Mouse (Mus musculus) ovary, postnatal 36 days (tissue): ENCODE data around the gene Ndufb4.
A peak's percentile ranks its signal among the peaks of the same experiment; 100 is the strongest.
"Not testable (repeated sequence)": the region's sequence is repeated elsewhere in the genome, so short reads cannot be mapped to it uniquely, and the experiment has no call there.

Experiments
- DNase-seq: peaks from one replicate; pipeline ENCODE4 v3.0.0; 2022; ENCODE audit warnings: low spot score, mixed read lengths

Gene Ndufb4

GRCm38 (mm10) chr16:37653731-37654657 is at the start of gene Ndufb4:
Gene Ndufb4, minus strand, starts transcription at chr16:37654453.
- DNase-seq = peak; percentile 95

- no peak for DNase-seq
These were observed 49.6 kb upstream of the Ndufb4 start for GRCm38 (mm10) chr16:37703884-37704283.

- DNase-seq = not testable (repeated sequence)
These were observed 45.8 kb upstream of the Ndufb4 start for GRCm38 (mm10) chr16:37700071-37700470.

- no peak for DNase-seq
These were observed 44.5 kb upstream of the Ndufb4 start for GRCm38 (mm10) chr16:37698767-37699166.

DNA sequence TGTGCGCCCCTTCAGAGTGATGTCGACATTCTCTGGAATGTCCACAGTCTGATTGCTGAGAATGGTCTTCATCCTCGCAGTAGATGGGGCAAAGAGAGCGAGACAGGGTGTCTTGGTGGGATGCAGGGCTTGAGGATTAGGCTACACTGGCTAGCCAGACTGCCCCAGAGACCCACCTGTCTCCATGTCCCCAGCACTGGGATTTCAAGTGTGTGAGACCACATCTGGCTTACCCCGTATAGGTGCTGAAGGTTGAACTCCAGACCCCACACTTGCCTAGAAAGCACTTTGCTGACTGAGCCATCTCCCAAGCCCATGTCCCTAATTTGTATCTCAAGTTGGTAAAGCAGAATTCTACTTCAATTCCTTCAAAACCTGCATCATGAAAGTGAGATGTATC is 43.0 kb upstream of the Ndufb4 start:
- DNase-seq = no peak

GRCm38 (mm10) chr16:37690932-37691730 is 36.9 kb upstream of the Ndufb4 start:
- no peak for DNase-seq

DNA sequence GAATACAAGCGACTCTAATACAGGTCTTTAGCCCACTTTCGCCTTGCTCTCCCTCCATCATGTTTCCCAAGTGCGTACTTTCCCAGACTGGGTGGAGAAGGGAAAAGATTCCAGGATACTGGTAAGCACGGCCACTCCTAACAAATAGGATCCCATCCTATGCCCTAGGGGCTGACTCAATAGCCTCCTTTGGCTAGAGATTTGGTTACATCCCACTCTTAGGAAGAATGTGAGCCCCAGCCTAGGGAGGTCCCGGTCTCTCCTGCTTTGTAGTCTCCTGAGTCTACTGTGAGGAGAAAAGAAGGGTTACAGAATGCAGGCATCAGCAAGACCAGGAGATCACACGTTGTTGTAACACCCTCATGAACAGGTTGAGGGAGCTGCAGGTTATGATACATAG is 36.2 kb upstream of the Ndufb4 start:
- no peak for DNase-seq

DNA sequence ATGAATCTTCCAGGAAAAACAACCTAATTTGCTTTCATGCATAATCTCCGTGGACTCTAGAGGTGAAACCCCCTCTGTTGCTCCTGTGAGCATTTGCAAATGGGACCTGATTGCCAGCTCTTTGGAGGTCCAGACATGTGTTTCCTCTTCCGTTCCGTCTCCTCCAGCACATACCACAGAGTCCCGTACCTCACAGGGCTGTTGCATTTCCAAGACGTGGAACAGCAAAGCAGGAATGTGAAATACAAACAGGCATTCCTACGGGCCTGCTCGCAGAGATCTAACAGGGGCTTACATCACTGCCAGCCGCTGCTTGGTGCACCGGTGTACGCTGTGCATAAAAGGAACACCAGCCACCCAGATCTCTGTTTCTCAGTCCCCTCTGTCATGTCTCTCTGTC is 35.7 kb upstream of the Ndufb4 start:
- no peak for DNase-seq

- DNase-seq = no peak
These were observed 35.1 kb upstream of the Ndufb4 start for GRCm38 (mm10) chr16:37689251-37689926.

DNA sequence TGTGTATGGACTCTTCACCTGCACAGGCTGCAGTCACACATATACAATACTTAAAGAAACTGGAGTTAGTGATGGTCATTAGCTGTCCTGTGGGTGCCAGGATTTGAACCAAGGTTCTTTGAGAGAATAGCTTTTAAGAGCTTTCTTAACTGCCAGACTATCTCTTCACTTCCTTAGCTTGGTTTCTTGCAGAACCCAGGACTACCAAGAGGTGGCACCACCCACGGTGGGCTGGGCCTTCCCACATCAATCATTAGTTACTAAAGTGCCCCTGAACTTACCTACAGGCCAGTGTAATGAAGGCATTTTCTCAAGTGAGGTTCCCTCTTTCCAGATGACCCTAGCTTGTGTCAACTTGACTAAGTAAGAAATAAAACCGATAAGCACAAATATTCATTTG is 33.9 kb upstream of the Ndufb4 start:
- DNase-seq = no peak

DNA sequence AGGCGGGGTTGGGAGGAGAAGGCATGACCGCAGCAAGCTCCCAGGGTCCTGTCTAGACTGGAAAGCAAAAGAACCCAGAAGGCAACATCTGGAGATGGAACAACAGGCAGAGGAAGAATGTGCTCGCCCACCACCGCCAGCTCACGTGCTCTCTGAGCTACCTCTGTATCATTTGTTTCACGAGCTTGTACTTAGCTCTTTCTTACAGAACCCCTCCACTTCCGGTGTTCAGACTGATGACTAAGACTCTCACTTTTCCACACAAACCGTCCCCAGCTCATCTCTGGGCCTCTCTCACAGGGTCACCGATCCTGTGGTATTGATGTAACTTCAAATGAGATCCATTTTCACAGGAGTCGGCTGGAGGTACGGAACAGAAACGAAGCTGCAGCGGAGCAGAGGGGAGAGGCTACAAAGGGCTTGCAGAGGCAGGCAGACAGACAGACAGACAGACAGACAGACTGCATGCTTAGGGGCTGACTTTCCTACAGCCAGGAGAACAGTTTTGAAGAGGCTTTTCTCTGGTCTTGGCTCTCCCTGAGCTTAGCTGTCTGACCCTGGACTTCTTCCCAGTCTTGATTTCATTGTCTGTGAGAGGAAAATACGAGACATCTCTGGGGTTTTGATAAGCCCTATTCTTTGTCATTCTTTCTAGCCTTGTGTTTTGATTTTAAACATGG is 33.2 kb upstream of the Ndufb4 start:
- DNase-seq = no peak

- DNase-seq = no peak
These were observed 32.6 kb upstream of the Ndufb4 start for GRCm38 (mm10) chr16:37686834-37687233.

DNA sequence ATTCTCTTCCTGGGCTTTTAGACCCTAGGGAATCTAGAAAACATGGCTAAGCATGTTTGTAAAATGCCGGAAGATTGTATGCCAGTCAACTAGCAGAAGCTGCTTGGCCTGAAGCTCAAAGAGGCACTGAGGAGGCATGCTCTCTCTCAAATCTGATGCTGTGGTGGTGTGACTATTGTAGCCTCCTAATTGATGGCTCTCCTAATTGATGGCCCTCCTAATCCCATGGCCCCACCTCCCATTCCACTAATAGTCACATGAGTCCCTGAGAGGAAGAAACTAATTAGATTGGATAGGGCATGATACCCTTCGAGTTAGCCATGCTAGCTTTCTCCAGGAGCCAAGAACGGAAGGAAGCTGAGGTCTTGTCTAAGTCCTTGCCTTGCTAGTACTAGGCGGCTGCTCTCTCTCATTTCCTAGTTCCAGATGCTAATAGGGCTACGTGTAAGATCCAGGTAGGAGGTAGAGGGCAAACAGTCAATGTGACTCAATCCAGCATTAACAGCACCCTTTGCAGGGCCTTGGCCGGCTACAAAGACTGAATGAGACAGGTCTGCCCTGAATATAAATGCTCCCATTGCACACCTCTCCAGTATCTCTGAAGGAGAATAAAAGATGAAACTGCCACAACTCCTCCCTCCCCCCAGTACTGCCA is 31.8 kb upstream of the Ndufb4 start:
- DNase-seq = no peak

DNA sequence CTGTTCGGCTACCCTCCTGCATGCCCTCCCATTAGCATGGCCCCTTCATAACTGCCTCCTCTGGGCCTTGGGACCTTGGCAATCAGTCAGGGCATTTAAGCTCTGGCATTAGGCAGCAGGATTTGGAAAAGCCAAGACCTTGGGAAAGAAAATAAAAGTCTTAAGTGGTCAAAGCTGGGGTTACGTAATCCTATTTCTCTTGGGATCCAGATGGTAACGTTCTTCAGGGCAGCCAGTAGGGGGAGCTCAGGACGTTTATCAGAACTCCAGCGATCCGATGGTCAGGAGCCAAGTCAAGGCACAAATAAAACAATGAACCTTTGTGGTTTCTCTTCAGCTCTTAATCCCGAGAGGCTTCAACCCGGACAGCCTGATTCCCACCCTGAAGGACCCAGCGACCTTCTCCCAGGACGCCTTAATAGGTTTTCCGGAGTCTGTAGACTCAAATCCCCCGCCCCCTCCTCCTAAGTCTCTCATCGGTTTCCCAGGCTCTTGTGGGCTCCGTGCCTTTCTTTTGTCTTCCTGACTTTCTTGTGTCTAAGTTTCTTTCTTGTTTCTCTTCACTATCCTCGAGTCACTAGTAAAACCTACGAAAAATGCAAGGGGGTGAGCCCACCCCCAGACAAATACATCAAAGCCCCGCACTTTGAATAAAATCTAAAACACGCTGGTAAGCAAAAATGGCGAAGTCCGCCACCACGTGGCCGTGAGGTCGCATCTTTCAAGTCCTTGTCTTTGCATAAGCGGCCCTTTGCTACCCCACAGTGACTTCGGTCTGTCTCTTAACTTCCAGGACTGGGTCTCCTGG is 30.6 kb upstream of the Ndufb4 start:
- peak; percentile 83 for DNase-seq

DNA sequence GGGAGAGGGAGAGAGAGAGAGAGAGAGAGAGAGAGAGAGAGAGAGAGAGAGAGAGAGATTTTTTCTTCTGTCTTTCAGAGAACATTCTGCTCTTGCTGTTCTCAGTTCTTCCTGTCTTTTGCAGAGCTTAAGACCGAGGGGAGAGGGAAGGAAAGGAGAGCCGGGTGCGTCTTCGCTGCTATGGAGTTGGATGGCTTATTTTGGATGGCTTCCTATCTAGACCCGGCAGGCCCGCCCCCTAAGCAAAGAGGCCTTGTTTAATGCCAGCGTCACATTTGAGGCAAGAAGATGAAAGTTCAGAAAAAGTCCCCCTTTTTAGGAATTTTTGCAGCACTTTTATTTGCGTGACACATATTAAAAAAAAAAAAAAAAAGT is 30.0 kb upstream of the Ndufb4 start:
- no peak for DNase-seq

- peak; percentile 23 for DNase-seq
These were observed 29.2 kb upstream of the Ndufb4 start for GRCm38 (mm10) chr16:37683154-37684130.

DNA sequence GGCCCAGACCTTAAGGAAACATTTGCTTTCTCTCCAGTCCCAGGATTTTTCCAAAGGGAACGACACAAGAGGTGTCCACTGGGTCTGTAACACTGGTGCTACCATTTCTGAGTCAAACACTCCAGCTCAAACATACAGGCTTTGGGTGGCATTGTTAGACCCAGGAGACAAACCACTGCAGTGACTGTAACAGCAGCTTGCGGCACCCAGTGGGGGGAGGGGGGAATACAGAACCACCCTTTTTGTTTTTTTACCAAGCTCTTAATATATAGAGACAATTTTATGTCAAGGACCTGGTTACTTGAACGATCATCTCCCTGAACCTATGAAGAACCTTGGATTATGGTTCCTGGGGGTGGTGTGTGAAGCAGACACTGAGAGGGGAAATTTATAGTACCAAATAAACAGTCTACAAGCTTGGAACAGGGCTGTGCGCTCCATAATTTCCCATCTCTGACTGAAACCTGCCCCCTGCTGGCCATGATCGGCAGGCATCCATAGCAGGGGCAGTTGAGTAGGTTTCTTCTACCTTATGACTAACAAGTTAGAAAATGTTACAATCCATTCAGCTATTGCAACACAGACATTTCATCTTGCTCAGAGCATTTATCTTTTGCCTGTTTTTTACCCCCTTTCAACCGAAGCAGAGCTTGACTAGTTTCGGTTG is 28.2 kb upstream of the Ndufb4 start:
- DNase-seq = peak; percentile 85

GRCm38 (mm10) chr16:37680831-37681230 is 26.6 kb upstream of the Ndufb4 start:
- no peak for DNase-seq

- DNase-seq = no peak
These were observed 26.0 kb upstream of the Ndufb4 start for GRCm38 (mm10) chr16:37680216-37680615.
